ENCODE assay signal across 8 mouse cellular contexts in genomic region chr9:21989230-21990110, GRCm38 (mm10). TPM values are rescaled to one million over a fixed set of nuclear protein-coding genes. Genes with fewer than 3 reads are reported as not detected.
DNase-seq lines count a peak whose midpoint lies in the region; ATAC-seq and TF ChIP-seq lines count a peak whose summit lies in the region.

Gene Rgl3 (minus strand): TSS chr9:21989446.

- H3K27ac ChIP-seq in embryonic facial prominence, embryonic 15.5 days (replicated peaks): no peak within 1 kb of the TSS
- H3K27ac ChIP-seq in heart, postnatal 0 days (ENCODE audit: low read depth): no peak within 1 kb of the TSS
- peak within 1 kb of the TSS; percentile 46; the same call in 1 of the 2 replicates for H3K27ac ChIP-seq in midbrain, embryonic 10.5 days (replicated peaks)

- intact Hi-C loops in left cerebral cortex, postnatal 4 days (cut with DNase I): no loop called here

- peak within 1 kb of the TSS; percentile 39 for H3K4me3 ChIP-seq in embryonic facial prominence, embryonic 15.5 days (replicated peaks)
- peak within 1 kb of the TSS; percentile 57 for H3K4me3 ChIP-seq in heart, postnatal 0 days (ENCODE audit: low read depth, low read length)
- peak within 1 kb of the TSS; percentile 60 for H3K4me3 ChIP-seq in midbrain, embryonic 10.5 days

- no peaks in the 10 kb centered on the region for H3K9me3 ChIP-seq in embryonic facial prominence, embryonic 15.5 days (replicated peaks)
- H3K9me3 ChIP-seq in heart, postnatal 0 days (replicated peaks; ENCODE audit: control insufficient read depth, low read length): no peaks in the 10 kb centered on the region
- H3K9me3 ChIP-seq in midbrain, embryonic 10.5 days (replicated peaks): no peaks in the 10 kb centered on the region

- no peak for TF ChIP-seq EP300 in heart, postnatal 0 days (IDR thresholded peaks at IDR 0.05; ENCODE audit: low read depth)

- no peaks in the 10 kb centered on the region for H3K36me3 ChIP-seq in embryonic facial prominence, embryonic 15.5 days
- no peaks in the 10 kb centered on the region for H3K36me3 ChIP-seq in heart, postnatal 0 days (replicated peaks; ENCODE audit: control insufficient read depth, insufficient read depth, low read length)
- H3K36me3 ChIP-seq in midbrain, embryonic 10.5 days: no peaks in the 10 kb centered on the region

- no peak for TF ChIP-seq CTCF in heart, postnatal 0 days (IDR thresholded peaks at IDR 0.05; ENCODE audit: low read depth)

- H3K27me3 ChIP-seq in embryonic facial prominence, embryonic 15.5 days: peaks cover 80% of the 10 kb centered on the region
- H3K27me3 ChIP-seq in heart, postnatal 0 days (ENCODE audit: control insufficient read depth, insufficient read depth, low read length): peaks cover 90% of the 10 kb centered on the region
- H3K27me3 ChIP-seq in midbrain, embryonic 10.5 days (ENCODE audit: low read depth, poor library complexity, severe bottlenecking): peaks cover 89% of the 10 kb centered on the region

- H3K4me1 ChIP-seq in embryonic facial prominence, embryonic 15.5 days: peaks cover 22% of the 10 kb centered on the region
- peaks cover 19% of the 10 kb centered on the region for H3K4me1 ChIP-seq in heart, postnatal 0 days (ENCODE audit: control insufficient read depth, insufficient read depth)
- peaks cover 33% of the 10 kb centered on the region for H3K4me1 ChIP-seq in midbrain, embryonic 10.5 days

- WGBS in embryonic facial prominence, embryonic 15.5 days: under 1% methylated on average over 41 of the region's 42 CpGs
- WGBS in heart, postnatal 0 days: under 1% methylated on average over 42 of the region's 42 CpGs
- under 1% methylated on average over 42 of the region's 42 CpGs for WGBS in midbrain, embryonic 10.5 days

- peak within 1 kb of the TSS; percentile 61 for H3K4me2 ChIP-seq in embryonic facial prominence, embryonic 15.5 days (replicated peaks)
- peak within 1 kb of the TSS; percentile 86 for H3K4me2 ChIP-seq in heart, postnatal 0 days (ENCODE audit: low read depth, low read length)

- H3K9ac ChIP-seq in embryonic facial prominence, embryonic 15.5 days: 0 out of 2 replicates have a peak within 1 kb of the TSS, but pooled peaks have one; percentile 16
- H3K9ac ChIP-seq in heart, postnatal 0 days (replicated peaks; ENCODE audit: low read depth, low read length): peak within 1 kb of the TSS; percentile 40; the same call in 1 of the 2 replicates

- ATAC-seq in embryonic facial prominence, embryonic 15.5 days (ENCODE audit: insufficient number of reproducible peaks, low FRiP score, low TSS enrichment, low read depth): no peak
- ATAC-seq in heart, postnatal 0 days (ENCODE audit: insufficient read depth, low read depth): peak; percentile 38; the same call in 1 of the 2 replicates

- peak; percentile 57 for DNase-seq in thymus, postnatal 4 days
- no peak for DNase-seq in thymus, postnatal 36 days
- DNase-seq in heart, postnatal 0 days (ENCODE audit: low spot score): no peak
- DNase-seq in kidney, postnatal 36 days: peak; percentile 83 to 94
- peak; percentile 62 for DNase-seq in midbrain, embryonic 10.5 days (ENCODE audit: low spot score)
- peak; percentile 61 for DNase-seq in urinary bladder, postnatal 25 days (ENCODE audit: low spot score)
- DNase-seq in left cerebral cortex, postnatal 4 days: no peak

RNA-seq across cellular contexts. Expression of gene Rgl3, which starts in this region (rescaled TPM):
- polyA plus RNA-seq in embryonic facial prominence, embryonic 15.5 days (2015; fragmentation: Nextera tagmentation; extraction: Ambion mirVana): 1.4 and 1.8 TPM in 2 replicates
- 0.39 and 11.4 TPM in 2 replicates for total RNA-seq in heart, postnatal 0 days (2014; rRNA removed; ENCODE audit: low replicate concordance)
- polyA plus RNA-seq in heart, postnatal 0 days (2015; fragmentation: Nextera tagmentation; extraction: Ambion mirVana): 0.63 and 0.75 TPM in 2 replicates
- polyA plus RNA-seq in midbrain, embryonic 10.5 days (2016; fragmentation: Nextera tagmentation; extraction: Ambion mirVana): 3.0 and 3.7 TPM in 2 replicates
- total RNA-seq in left cerebral cortex, postnatal 4 days (2021): 1 to 10 TPM in 1 of 2 experiments, under 1 TPM in 1; 0.90 to 1.4 TPM

Comparison
In these comparisons a context has a peak if more than half of its experiments do, and no peak if none do; other contexts are left out.
1. DNase-seq: peak in thymus, postnatal 4 days (single experiment), kidney, postnatal 36 days (2 of 2), midbrain, embryonic 10.5 days (single experiment) and urinary bladder, postnatal 25 days (single experiment); none in thymus, postnatal 36 days (0 of 2), heart, postnatal 0 days (single experiment) and left cerebral cortex, postnatal 4 days (single experiment).
2. Peak in every context shown above with its lines, with median percentiles within 50 percentile points of each other: H3K4me3 ChIP-seq.